Mouse (Mus musculus): Measurements from ENCODE around the gene Fam199x.

Fam199x gene

GRCm38 (mm10) chrX:137049425-137050225, at the start of gene Fam199x:
Gene Fam199x (plus strand): TSS chrX:137049594.
- DNase-seq (ENCODE audit: extremely low spot score) = peak; percentile 75

GRCm38 (mm10) chrX:137015099-137015709, 34.2 kb upstream of the Fam199x start:
- DNase-seq (ENCODE audit: extremely low spot score) = peak; percentile 42

- DNase-seq (ENCODE audit: extremely low spot score) = no peak
Measured at GRCm38 (mm10) chrX:137017668-137018067, 31.7 kb upstream of the Fam199x start.

GRCm38 (mm10) chrX:137019310-137019709, 30.1 kb upstream of the Fam199x start:
- peak; percentile 47 for DNase-seq (ENCODE audit: extremely low spot score)

GRCm38 (mm10) chrX:137030916-137031315, 18.5 kb upstream of the Fam199x start:
- DNase-seq (ENCODE audit: extremely low spot score) = no peak

- DNase-seq (ENCODE audit: extremely low spot score) = no peak
Measured at GRCm38 (mm10) chrX:137031726-137032125, 17.7 kb upstream of the Fam199x start.

GRCm38 (mm10) chrX:137034322-137034721, 15.1 kb upstream of the Fam199x start:
- DNase-seq (ENCODE audit: extremely low spot score) = no peak

GRCm38 (mm10) chrX:137037470-137037999, 11.9 kb upstream of the Fam199x start:
- DNase-seq (ENCODE audit: extremely low spot score) = no peak

- peak; percentile 88 for DNase-seq (ENCODE audit: extremely low spot score)
Measured at GRCm38 (mm10) chrX:137038000-137038483, 11.4 kb upstream of the Fam199x start, which contains the start of gene Slc25a53. Gene Slc25a53 (minus strand): TSS chrX:137038302.

- DNase-seq (ENCODE audit: extremely low spot score) = no peak
Measured at GRCm38 (mm10) chrX:137038502-137038901, 10.9 kb upstream of the Fam199x start.

- no peak for DNase-seq (ENCODE audit: extremely low spot score)
Measured at GRCm38 (mm10) chrX:137049060-137049424, 352 bp upstream of the Fam199x start.

- no peak for DNase-seq (ENCODE audit: extremely low spot score)
Measured at GRCm38 (mm10) chrX:137063202-137063601, 13.8 kb downstream of the Fam199x start.

- DNase-seq (ENCODE audit: extremely low spot score) = no peak
Measured at GRCm38 (mm10) chrX:137104531-137104930, 55.1 kb downstream of the Fam199x start.

GRCm38 (mm10) chrX:137106498-137106897, 57.1 kb downstream of the Fam199x start:
- no peak for DNase-seq (ENCODE audit: extremely low spot score)

- peak; percentile 75 for DNase-seq (ENCODE audit: extremely low spot score)
Measured at GRCm38 (mm10) chrX:137118097-137118746, 68.8 kb downstream of the Fam199x start.

- DNase-seq (ENCODE audit: extremely low spot score) = no peak
Measured at GRCm38 (mm10) chrX:137119675-137120423, 70.5 kb downstream of the Fam199x start.

GRCm38 (mm10) chrX:137121718-137122117, 72.3 kb downstream of the Fam199x start, which contains the start of gene Esx1:
Gene Esx1 (minus strand): TSS chrX:137122083.
- no peak for DNase-seq (ENCODE audit: extremely low spot score)

- DNase-seq (ENCODE audit: extremely low spot score) = no peak
Measured at GRCm38 (mm10) chrX:137127542-137127941, 78.1 kb downstream of the Fam199x start.

All from embryo, embryonic 9.5 days (tissue).